Mouse (Mus musculus): ENCODE measurements around the gene Tmod3. TPM values are rescaled to one million over a fixed set of nuclear protein-coding genes. Genes with fewer than 3 reads are reported as not detected.

Tmod3 gene
- total and polyA plus RNA-seq, 3 experiments: 29.9 to 46.4 TPM; not detected in 1

- Histone ChIP-seq H3K4me3 (ENCODE audit: control insufficient read depth in 1 of 2, insufficient read depth in 1 of 2, low read depth in 2 of 2, low read length in 2 of 2) (no peak overlapping the region), H3K9me3 (replicated peaks; ENCODE audit: insufficient read depth, low read length) (no peaks in the 10 kb centered on the region), H3K36me3 (ENCODE audit: control insufficient read depth in 1 of 2, insufficient read depth in 2 of 2, low read length in 2 of 2) (peaks cover 4 to 7% of the 10 kb centered on the region in 2 experiments), H3K79me2 (ENCODE audit: control insufficient read depth, insufficient read depth, low read length, poor library complexity) (no peaks in the 10 kb centered on the region), H3K27ac (ENCODE audit: control insufficient read depth, low read depth, low read length) (no peak overlapping the region), H3K27me3 (ENCODE audit: control insufficient read depth in 1 of 2, insufficient read depth in 2 of 2, low read length in 2 of 2) (no peaks in the 10 kb centered on the region), H3K4me1 (ENCODE audit: control insufficient read depth in 1 of 2, insufficient read depth in 2 of 2, low read length in 2 of 2) (peaks cover 2 to 9% of the 10 kb centered on the region in 2 experiments; a peak in 3 of 4 replicates), H3K9ac (ENCODE audit: control insufficient read depth, low read depth, low read length, poor library complexity, severe bottlenecking) (no peak overlapping the region)
- no peak for TF ChIP-seq GABPA (IDR thresholded peaks at IDR 0.05; ENCODE audit: low read depth, low read length)
- no peak for TF ChIP-seq HCFC1 (IDR thresholded peaks at IDR 0.05; ENCODE audit: low read depth, low read length)
- TF ChIP-seq TCF12 (IDR thresholded peaks at IDR 0.05; ENCODE audit: low read depth, low read length): no peak
- no peak for TF ChIP-seq EP300 (IDR thresholded peaks at IDR 0.05; ENCODE audit: low read depth in 1 of 2, low read length in 2 of 2)
- TF ChIP-seq POLR2AphosphoS5 (IDR thresholded peaks at IDR 0.05; ENCODE audit: borderline replicate concordance, low read depth, low read length): no peak
- no peak for TF ChIP-seq POLR2A (IDR thresholded peaks at IDR 0.05; ENCODE audit: control insufficient read depth in 1 of 2, insufficient read depth in 1 of 2, low read depth in 1 of 2, low read length in 2 of 2, poor library complexity in 1 of 2)
- TF ChIP-seq USF2 (IDR thresholded peaks at IDR 0.05; ENCODE audit: borderline replicate concordance in 1 of 2, insufficient read depth in 1 of 2, low read depth in 1 of 2, low read length in 2 of 2): no peak
- TF ChIP-seq USF1 (IDR thresholded peaks at IDR 0.05; ENCODE audit: low read depth, low read length): no peak
- no peak for TF ChIP-seq SIN3A (IDR thresholded peaks at IDR 0.05; ENCODE audit: low read length)
- no peak for TF ChIP-seq KAT2A (conservative IDR thresholded peaks at IDR 0.05; ENCODE audit: low read depth, low read length)
- no peak for TF ChIP-seq TAL1 (IDR thresholded peaks at IDR 0.05; ENCODE audit: low read length)
- TF ChIP-seq POLR2AphosphoS2 (IDR thresholded peaks at IDR 0.05; ENCODE audit: low read length): no peak
- no peak for TF ChIP-seq ZKSCAN1 (IDR thresholded peaks at IDR 0.05; ENCODE audit: low read depth, low read length)
- TF ChIP-seq MEF2A (IDR thresholded peaks at IDR 0.05; ENCODE audit: extremely low read depth, insufficient replicate concordance, low read depth, low read length, poor library complexity, severe bottlenecking): no peak
- no peak for TF ChIP-seq ZMIZ1 (IDR thresholded peaks at IDR 0.05; ENCODE audit: low read depth, low read length)
- TF ChIP-seq MAX (IDR thresholded peaks at IDR 0.05; ENCODE audit: low read length): no peak
- TF ChIP-seq SMC3 (IDR thresholded peaks at IDR 0.05; ENCODE audit: low read depth, low read length): no peak
- no peak for TF ChIP-seq ELF1 (IDR thresholded peaks at IDR 0.05; ENCODE audit: low read depth, low read length)
- no peak for TF ChIP-seq TBP (IDR thresholded peaks at IDR 0.05; ENCODE audit: low read depth, low read length)
- TF ChIP-seq ZNF384 (IDR thresholded peaks at IDR 0.05; ENCODE audit: low read depth, low read length): no peak
- no peak for DNase-seq (ENCODE audit: low read depth, low spot score)
These were observed 35.8 kb downstream of the Tmod3 start for GRCm38 (mm10) chr9:75523646-75524045.

- H3K27me3 ChIP-seq (ENCODE audit: control insufficient read depth in 1 of 2, insufficient read depth in 2 of 2, low read length in 2 of 2): no peaks in the 10 kb centered on the region
- no peak for DNase-seq (ENCODE audit: low read depth, low spot score)
- H3K79me2 ChIP-seq (ENCODE audit: control insufficient read depth, insufficient read depth, low read length, poor library complexity): no peaks in the 10 kb centered on the region
- peaks cover 0 to 3% of the 10 kb centered on the region in 2 experiments; a peak in 3 of 4 replicates for H3K36me3 ChIP-seq (ENCODE audit: control insufficient read depth in 1 of 2, insufficient read depth in 2 of 2, low read length in 2 of 2)
- TF ChIP-seq SIN3A (IDR thresholded peaks at IDR 0.05; ENCODE audit: low read length): no peak
- no peak for TF ChIP-seq ELF1 (IDR thresholded peaks at IDR 0.05; ENCODE audit: low read depth, low read length)
- no peak for TF ChIP-seq RAD21 (IDR thresholded peaks at IDR 0.05; ENCODE audit: low read depth, low read length)
- no peak for TF ChIP-seq UBTF (IDR thresholded peaks at IDR 0.05; ENCODE audit: borderline replicate concordance, insufficient read depth, low read depth, low read length)
- no peak for TF ChIP-seq RCOR1 (IDR thresholded peaks at IDR 0.05; ENCODE audit: low read depth, low read length)
- no peak for TF ChIP-seq ETS1 (IDR thresholded peaks at IDR 0.05; ENCODE audit: low read depth, low read length)
- TF ChIP-seq USF1 (IDR thresholded peaks at IDR 0.05; ENCODE audit: low read depth, low read length): no peak
- TF ChIP-seq CHD1 (IDR thresholded peaks at IDR 0.05; ENCODE audit: low read depth, low read length): no peak
- no peak for TF ChIP-seq POLR2AphosphoS2 (IDR thresholded peaks at IDR 0.05; ENCODE audit: low read length)
- TF ChIP-seq MAFK (IDR thresholded peaks at IDR 0.05; ENCODE audit: borderline replicate concordance, low read depth, low read length): no peak
- TF ChIP-seq EP300 (IDR thresholded peaks at IDR 0.05; ENCODE audit: low read depth in 1 of 2, low read length in 2 of 2): no peak
- no peak for TF ChIP-seq KAT2A (conservative IDR thresholded peaks at IDR 0.05; ENCODE audit: low read depth, low read length)
- no peak for TF ChIP-seq NRF1 (IDR thresholded peaks at IDR 0.05; ENCODE audit: insufficient read depth, low read depth, low read length, poor library complexity, severe bottlenecking)
- TF ChIP-seq SMC3 (IDR thresholded peaks at IDR 0.05; ENCODE audit: low read depth, low read length): no peak
- no peak for TF ChIP-seq MYC (IDR thresholded peaks at IDR 0.05; ENCODE audit: low read depth, low read length)
- no peak overlapping the region for H3K9ac ChIP-seq (ENCODE audit: control insufficient read depth, low read depth, low read length, poor library complexity, severe bottlenecking)
- H3K4me1 ChIP-seq (ENCODE audit: control insufficient read depth in 1 of 2, insufficient read depth in 2 of 2, low read length in 2 of 2): peaks cover 0 to under 1% of the 10 kb centered on the region in 2 experiments; a peak in 2 of 4 replicates
- no peak overlapping the region for H3K4me3 ChIP-seq (ENCODE audit: control insufficient read depth in 1 of 2, insufficient read depth in 1 of 2, low read depth in 2 of 2, low read length in 2 of 2)
- no peaks in the 10 kb centered on the region for H3K9me3 ChIP-seq (replicated peaks; ENCODE audit: insufficient read depth, low read length)
- no peak overlapping the region for H3K27ac ChIP-seq (ENCODE audit: control insufficient read depth, low read depth, low read length)
These were observed 37.2 kb downstream of the Tmod3 start for GRCm38 (mm10) chr9:75522217-75522616.

Measured in MEL (cell line).